Mouse (Mus musculus) embryonic stem cell, embryonic (primary cell): Measurements from ENCODE around the gene Gm773.
"Not testable (repeated sequence)": the region's sequence is repeated elsewhere in the genome, so short reads cannot be mapped to it uniquely, and the experiment has no call there.

Experiments
- CTCF ChIA-PET, 4 experiments: fragments of 300-600 bp in 2 of 4; fragments of 350-600 bp in 2 of 4; sonication (Branson Sonifier 250); formaldehyde crosslinking; loops; one replicate each; lab custom pipeline; 2022; ENCODE audit warnings: inconsistent platforms in 2 of 4; lab: Charles Lee
- POLR2A ChIA-PET, 4 experiments: fragments of 300-600 bp in 2 of 4; fragments of 350-600 bp in 2 of 4; sonication (Branson Sonifier 250); formaldehyde crosslinking; loops; one replicate each; lab custom pipeline; 2022; ENCODE audit warnings: antibody characterized with exemption in 4 of 4, inconsistent platforms in 1 of 4; lab: Charles Lee

Gene Gm773

DNA sequence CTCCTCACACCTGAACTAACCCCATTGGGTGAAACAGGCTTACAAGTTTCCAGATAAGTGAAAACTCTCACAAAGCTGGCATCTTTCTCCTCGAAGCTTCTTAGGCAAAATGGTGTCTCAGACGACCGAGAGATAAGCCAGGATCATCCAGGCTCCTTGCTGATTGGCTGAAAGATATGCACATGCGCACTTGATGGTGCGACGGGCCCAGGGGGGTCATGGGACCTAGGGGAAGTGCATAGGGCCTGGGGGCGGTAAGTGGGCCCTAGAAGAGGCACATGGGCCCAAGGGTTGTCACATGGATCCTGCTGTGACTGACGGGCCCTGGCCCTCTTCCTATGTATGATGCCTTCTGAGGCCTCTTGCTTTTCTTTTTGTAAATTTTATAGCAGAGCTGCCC is at the start of gene Gm773:
Gene Gm773 (minus strand): TSS at position 111 of the 400 bp plus-strand sequence.
- POLR2A ChIA-PET = no interaction called here
- CTCF ChIA-PET = no interaction called here

DNA sequence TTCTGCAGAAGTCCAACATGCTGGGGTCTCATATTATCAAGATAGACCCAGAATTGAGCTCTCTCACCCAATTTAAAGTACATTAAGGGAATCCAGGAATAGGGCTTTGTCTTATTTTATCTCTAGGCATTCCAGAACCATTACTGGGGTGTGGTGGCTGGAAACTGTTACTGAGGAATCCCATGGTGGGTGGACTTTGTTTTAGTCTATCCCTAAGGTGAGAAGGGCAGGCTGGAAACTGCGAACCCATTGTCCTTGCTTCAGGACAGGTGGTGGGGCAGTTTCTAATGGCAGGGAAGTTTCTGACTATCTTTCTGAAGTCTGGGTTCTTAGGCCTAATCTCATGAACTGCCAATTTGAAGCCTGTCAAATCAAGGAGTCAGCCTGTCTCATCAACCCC is 26.2 kb downstream of the Gm773 start:
- CTCF ChIA-PET, POLR2A ChIA-PET: not testable (repeated sequence)

DNA sequence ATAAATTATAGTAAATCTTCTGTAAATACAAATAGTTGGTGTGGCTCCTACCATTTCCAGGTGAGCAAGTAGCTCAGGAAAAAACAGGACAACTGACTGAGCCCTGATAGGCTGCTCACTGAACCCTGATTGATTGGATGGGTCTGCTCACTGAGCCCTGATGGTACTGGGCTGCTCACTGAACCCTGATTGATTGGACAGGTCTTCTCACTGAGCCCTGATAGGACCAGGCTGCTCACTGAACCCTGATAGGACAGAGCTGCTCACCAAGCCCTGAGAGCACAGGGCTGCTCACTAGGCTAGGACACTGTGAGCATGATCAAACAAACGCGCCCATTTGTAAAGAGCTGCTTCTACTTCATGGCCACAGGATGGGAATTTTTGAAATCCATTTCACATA is 61.3 kb downstream of the Gm773 start:
- CTCF ChIA-PET = no interaction called here
- POLR2A ChIA-PET = no interaction called here
